Comparison of ENCODE assay signal across 11 mouse cellular contexts in the genomic region with DNA sequence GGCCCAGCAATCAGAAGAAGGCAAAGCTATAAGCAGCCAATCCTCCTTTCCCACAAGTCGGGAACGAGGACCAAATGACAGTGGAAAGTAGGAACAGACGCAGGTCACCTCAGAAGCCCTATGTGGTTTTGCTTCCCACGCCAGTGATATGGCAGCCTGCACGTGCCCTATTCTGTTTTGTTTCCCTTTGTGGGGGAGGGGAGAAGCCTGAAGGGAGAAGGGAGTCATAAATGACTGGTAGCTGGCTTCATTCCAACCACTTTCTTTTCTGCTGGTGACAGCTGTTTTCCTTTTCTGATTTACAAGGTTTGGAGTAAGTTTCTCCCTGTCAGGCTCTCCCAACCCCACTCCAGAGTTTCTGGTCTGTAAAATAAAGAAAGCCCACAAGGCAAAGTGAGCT. TPM values are rescaled to one million over a fixed set of nuclear protein-coding genes. Genes with fewer than 3 reads are reported as not detected.
DNase-seq lines count a peak whose midpoint lies in the region; ATAC-seq and TF ChIP-seq lines count a peak whose summit lies in the region.
"Had no signal": no experiment of that assay in that cellular context is flagged by ENCODE, and none has a peak within 500 bp of the region (broad histone marks: within the 10 kb centered on the region; RNA-seq: fewer than 3 reads in every experiment).

No protein-coding gene starts in this region.

- H3K4me3 ChIP-seq in kidney, postnatal 0 days (replicated peaks; ENCODE audit: low read depth, low read length) = no peak overlapping the region

- no peak overlapping the region for H3K4me2 ChIP-seq in kidney, postnatal 0 days (ENCODE audit: low read length)

- DNase-seq in embryo, embryonic 11 days = peak; percentile 41
- DNase-seq in embryo, embryonic 9.5 days (ENCODE audit: extremely low spot score) = no peak
- peak; percentile 19 for DNase-seq in retina, postnatal 1 day
- no peak for DNase-seq in retina, embryonic 14.5 days (ENCODE audit: low spot score)
- DNase-seq in kidney, postnatal 0 days (ENCODE audit: low spot score) = peak; percentile 90
- DNase-seq in yolk sac, embryonic 10.5 days (ENCODE audit: low spot score) = peak; percentile 34
- no peak for DNase-seq in gastrocnemius, postnatal 25 days
- DNase-seq: gastrocnemius, postnatal 14 days had no signal

- 0 out of 2 replicates have a peak, but pooled peaks cover 7% of the 10 kb centered on the region for H3K4me1 ChIP-seq in kidney, postnatal 0 days (replicated peaks; ENCODE audit: insufficient read depth, low read length)

- peaks cover 91% of the 10 kb centered on the region for H3K36me3 ChIP-seq in kidney, postnatal 0 days (ENCODE audit: insufficient read depth, low read length)

- TF ChIP-seq CTCF in kidney, postnatal 0 days (IDR thresholded peaks at IDR 0.05; ENCODE audit: low read depth) = no peak

- no peak overlapping the region; the same call in 1 of the 2 replicates for H3K27ac ChIP-seq in kidney, postnatal 0 days
- H3K27ac ChIP-seq: liver, embryonic 14.5 days had no signal

- no peaks in the 10 kb centered on the region for H3K27me3 ChIP-seq in kidney, postnatal 0 days (ENCODE audit: insufficient read depth, low read length)
- H3K27me3 ChIP-seq: CH12.LX had no signal

- no peaks in the 10 kb centered on the region for H3K9me3 ChIP-seq in kidney, postnatal 0 days (replicated peaks; ENCODE audit: low read length)

- 9% methylated on average over 5 of the region's 5 CpGs for WGBS in kidney, postnatal 0 days

- ATAC-seq in kidney, postnatal 0 days (replicated peaks; ENCODE audit: low FRiP score, low read depth) = no peak
- ATAC-seq in cerebellum, adult (ENCODE audit: insufficient number of reproducible peaks, low FRiP score, low TSS enrichment) = no peak

- H3K9ac ChIP-seq in kidney, postnatal 0 days (ENCODE audit: low read depth, low read length) = no peak overlapping the region
- H3K9ac ChIP-seq: liver, embryonic 14.5 days had no signal

RNA-seq across cellular contexts. Expression of gene Pigv, which starts 17.8 kb away (rescaled TPM):
- polyA plus RNA-seq in kidney, postnatal 0 days (2015; fragmentation: Nextera tagmentation; extraction: Ambion mirVana) = 19.1 and 19.7 TPM in 2 replicates
- total RNA-seq in gastrocnemius, postnatal 25 days (2021) = 1 to 10 TPM; 8.3 to 9.6 TPM

RNA-seq across cellular contexts. Expression of gene Zdhhc18, which starts 40.3 kb away (rescaled TPM):
- polyA plus RNA-seq in kidney, postnatal 0 days (2015; fragmentation: Nextera tagmentation; extraction: Ambion mirVana) = 3.7 and 7.1 TPM in 2 replicates
- 10 to 100 TPM; 22.9 to 24.3 TPM for total RNA-seq in gastrocnemius, postnatal 25 days (2021)

Comparison
In these comparisons a context has a peak if more than half of its experiments do, and no peak if none do; other contexts are left out.
1. DNase-seq: peak in embryo, embryonic 11 days (single experiment), retina, postnatal 1 day (single experiment), kidney, postnatal 0 days (single experiment) and yolk sac, embryonic 10.5 days (single experiment); none in embryo, embryonic 9.5 days (single experiment), retina, embryonic 14.5 days (single experiment) and gastrocnemius, postnatal 25 days (single experiment).